Mouse (Mus musculus) CH12.LX (cell line): ENCODE data around the gene Cplx2.

ENCODE experiments used
- CHD2 ChIP-seq: IDR thresholded peaks from 2 replicates; pipeline ENCODE4 v1.6.1; 2011; ENCODE audit warnings: low read length, improper control_type of control experiment
- CTCF ChIP-seq, 2 experiments: IDR thresholded peaks in 1 of 2; conservative IDR thresholded peaks in 1 of 2; 2 replicates each; pipeline ENCODE4 v1.5.1; 2011 to 2012; ENCODE audit warnings: low read depth in 2 of 2, low read length in 2 of 2, improper control_type of control experiment in 1 of 2, inconsistent platforms in 1 of 2, mild to moderate bottlenecking in 1 of 2, moderate library complexity in 1 of 2
- MAX ChIP-seq: IDR thresholded peaks from 2 replicates; pipeline ENCODE4 v1.6.1; 2011; ENCODE audit warnings: low read length, improper control_type of control experiment
- MXI1 ChIP-seq: IDR thresholded peaks from 2 replicates; pipeline ENCODE4 v1.6.1; 2011; ENCODE audit warnings: mild to moderate bottlenecking, low read depth, low read length, improper control_type of control experiment
- NRF1 ChIP-seq: IDR thresholded peaks from 2 replicates; pipeline ENCODE4 v1.6.1; 2014; ENCODE audit warnings: low read depth, mild to moderate bottlenecking, inconsistent platforms, low read length, improper control_type of control experiment, moderate library complexity
- TCF12 ChIP-seq: IDR thresholded peaks from 2 replicates; pipeline ENCODE4 v1.6.1; 2014; ENCODE audit warnings: low read depth, mild to moderate bottlenecking, inconsistent platforms, low read length, improper control_type of control experiment
- UBTF ChIP-seq: IDR thresholded peaks from 2 replicates; pipeline ENCODE4 v1.6.1; 2012; ENCODE audit warnings: low read depth, mild to moderate bottlenecking, inconsistent platforms, low read length, improper control_type of control experiment, moderate library complexity
- USF2 ChIP-seq: conservative IDR thresholded peaks from 2 replicates; pipeline ENCODE4 v1.6.1; 2011; ENCODE audit warnings: low read depth, low read length, improper control_type of control experiment
- ZC3H11A ChIP-seq: IDR thresholded peaks from 2 replicates; pipeline ENCODE4 v1.6.1; 2012; ENCODE audit warnings: low read depth, mild to moderate bottlenecking, inconsistent platforms, low read length, improper control_type of control experiment
- ZNF384 ChIP-seq: IDR thresholded peaks from 2 replicates; pipeline ENCODE4 v1.6.1; 2012; ENCODE audit warnings: low read depth, low read length, improper control_type of control experiment, inconsistent platforms

GRCm38 (mm10) chr13:54376736-54377135, 5.6 kb downstream of the Cplx2 start:
- TF ChIP-seq USF2 (no peak), CHD2 (no peak), MAX (no peak), ZNF384 (no peak), NRF1 (no peak), CTCF (conservative IDR thresholded peaks at IDR 0.05 in 1 of 2, IDR thresholded peaks at IDR 0.05 in 1 of 2; ENCODE audit: low read depth in 2 of 2, low read length in 2 of 2) (no peak), ZC3H11A (no peak), TCF12 (no peak), MXI1 (no peak), UBTF (no peak)
